Mouse (Mus musculus) brain, embryonic 14.5 days (tissue): ENCODE data around the gene Dusp1.

Experiments
- CTCF ChIP-seq: fragments of 200-500 bp; IDR thresholded peaks from 2 replicates; pipeline ENCODE4 v1.5.1; 2012; ENCODE audit warnings: inconsistent platforms, mild to moderate bottlenecking, moderate library complexity, borderline replicate concordance; ENCODE audit not compliant: insufficient read depth, insufficient read length; ENCODE audit errors: extremely low read depth
- POLR2A ChIP-seq: fragments of 200-500 bp; IDR thresholded peaks from 2 replicates; pipeline ENCODE4 v1.6.1; 2012; ENCODE audit warnings: mild to moderate bottlenecking, inconsistent platforms, borderline replicate concordance; ENCODE audit not compliant: poor library complexity, insufficient read depth, insufficient read length, severe bottlenecking; ENCODE audit errors: extremely low read depth

DNA sequence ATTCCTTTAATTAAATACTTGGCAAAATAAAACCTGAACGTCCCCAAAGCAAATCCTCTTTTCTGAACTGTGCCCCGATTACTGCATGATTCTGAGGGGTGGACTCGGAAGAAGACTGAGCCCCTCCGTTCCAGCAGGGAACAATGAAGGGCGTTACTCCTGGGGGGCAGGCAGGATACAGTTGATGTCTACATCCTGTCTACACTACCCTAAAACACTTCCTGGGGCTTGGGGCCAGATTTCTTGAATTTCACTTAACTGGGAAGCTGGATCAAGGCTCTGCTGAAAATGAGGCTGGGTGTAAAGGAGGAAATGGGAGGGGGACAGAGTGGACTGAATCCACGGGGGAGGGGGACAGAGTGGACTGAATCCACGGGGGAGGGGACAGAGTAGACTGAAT, 14.2 kb downstream of the Dusp1 start:
- TF ChIP-seq CTCF (no peak), POLR2A (no peak)
